Mouse (Mus musculus) intestine, postnatal 0 days (tissue): ENCODE data around the gene Tor1b. TPM values are rescaled to one million over a fixed set of nuclear protein-coding genes. Genes with fewer than 3 reads are reported as not detected.
"Not testable (repeated sequence)": the region's sequence is repeated elsewhere in the genome, so short reads cannot be mapped to it uniquely, and the experiment has no call there.

Experiments used
- ATAC-seq: fragments of 200-750 bp; cut with Nextera tagmentation; 2 replicates; pipeline ENCODE4 v1.8.0; 2017; ENCODE audit warnings: mild to moderate bottlenecking, moderate TSS enrichment, moderate library complexity
- H3K27ac ChIP-seq: fragments of 300-500 bp; sonication (generic); 2 replicates; pipeline ENCODE4 v1.5.1; 2014; ENCODE audit warnings: mild to moderate bottlenecking, low read depth, low read length, moderate library complexity
- H3K27me3 ChIP-seq: fragments of 300-500 bp; sonication (generic); replicated peaks from 2 replicates; pipeline ENCODE4 v1.6.1; 2014; ENCODE audit warnings: low read length, mixed read lengths; ENCODE audit not compliant: control insufficient read depth, insufficient read depth
- H3K36me3 ChIP-seq: fragments of 300-500 bp; sonication (generic); 2 replicates; pipeline ENCODE4 v1.6.1; 2014; ENCODE audit warnings: mild to moderate bottlenecking, moderate library complexity; ENCODE audit not compliant: control insufficient read depth, insufficient read depth
- H3K4me1 ChIP-seq: fragments of 300-500 bp; sonication (generic); replicated peaks from 2 replicates; pipeline ENCODE4 v1.6.1; 2014; ENCODE audit warnings: antibody characterized with exemption, low read length, mixed read lengths; ENCODE audit not compliant: control insufficient read depth, insufficient read depth
- H3K4me2 ChIP-seq: fragments of 300-500 bp; sonication (generic); replicated peaks from 2 replicates; pipeline ENCODE4 v1.6.1; 2014; ENCODE audit warnings: low read depth, mild to moderate bottlenecking, moderate library complexity
- H3K4me3 ChIP-seq: fragments of 300-500 bp; sonication (generic); 2 replicates; pipeline ENCODE4 v1.5.1; 2014; ENCODE audit warnings: low read depth, low read length
- H3K9ac ChIP-seq: fragments of 300-500 bp; sonication (generic); 2 replicates; pipeline ENCODE4 v1.6.1; 2014; ENCODE audit warnings: mild to moderate bottlenecking, low read depth, low read length
- H3K9me3 ChIP-seq: fragments of 300-500 bp; sonication (generic); 2 replicates; pipeline ENCODE4 v1.6.1; 2016; ENCODE audit warnings: mixed run types; ENCODE audit not compliant: control insufficient read depth
- CTCF ChIP-seq: sonication (generic); IDR thresholded peaks from 2 replicates; pipeline ENCODE4 v1.5.1; 2016; ENCODE audit warnings: low read depth, mild to moderate bottlenecking, control low read depth, antibody characterized with exemption, moderate library complexity
- WGBS: fragments of 180-500 bp; shearing (Covaris S2); extraction: QIAGEN DNeasy Blood & Tissue Kit; methylation state at CpG from one replicate; pipeline ENCODE4 v1.1.7; 2014; 5-methylcytosine and 5-hydroxymethylcytosine counted together
- polyA plus RNA-seq: library from polyadenylated mRNA; unstranded; fragments of >200 nt; fragmentation: Nextera tagmentation; extraction: Ambion mirVana; gene quantifications from 2 replicates; pipeline ENCODE4 v1.2.1, GENCODE M21; 2015

The Tor1b gene
- polyA plus RNA-seq, 1 experiment from 2014 or later, result 13.3 TPM

DNA sequence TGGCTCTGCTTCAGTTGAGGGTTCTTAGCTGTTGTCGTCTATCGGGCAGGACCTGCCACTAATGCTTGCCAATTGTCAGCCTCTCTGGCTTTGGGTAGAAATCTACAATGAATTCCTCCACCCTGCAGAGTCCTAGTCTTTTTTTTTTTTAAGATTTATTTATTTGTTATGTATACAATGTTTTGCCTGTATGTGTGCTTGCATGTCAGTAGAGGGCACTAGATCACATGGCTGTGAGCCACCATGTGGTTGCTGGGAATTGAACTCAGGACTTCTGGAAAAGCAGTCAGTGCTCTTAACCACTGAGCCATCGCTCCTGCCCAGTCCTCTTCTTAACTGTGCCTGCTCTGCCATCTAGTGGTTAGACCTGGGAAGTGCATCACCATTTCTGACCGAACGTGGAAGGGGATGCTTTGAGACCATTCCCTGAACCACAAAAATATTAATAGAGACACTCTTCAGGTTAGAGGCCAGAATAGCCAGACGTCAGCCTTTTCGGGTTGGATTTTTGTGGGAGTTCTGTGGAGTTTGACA is 18.8 kb upstream of the Tor1b start:
- Histone ChIP-seq H3K4me2 (no peak overlapping the region), H3K27ac (no peak overlapping the region), H3K4me3 (no peak overlapping the region), H3K27me3 (no peaks in the 10 kb centered on the region), H3K36me3 (no peaks in the 10 kb centered on the region), H3K9me3 (no peaks in the 10 kb centered on the region), H3K9ac (no peak overlapping the region), H3K4me1 (0 out of 2 replicates have a peak, but pooled peaks cover 4% of the 10 kb centered on the region)
- 21% methylated on average over 7 of the region's 7 CpGs for WGBS
- TF ChIP-seq CTCF, result peak; percentile 94
- ATAC-seq, result no peak

DNA sequence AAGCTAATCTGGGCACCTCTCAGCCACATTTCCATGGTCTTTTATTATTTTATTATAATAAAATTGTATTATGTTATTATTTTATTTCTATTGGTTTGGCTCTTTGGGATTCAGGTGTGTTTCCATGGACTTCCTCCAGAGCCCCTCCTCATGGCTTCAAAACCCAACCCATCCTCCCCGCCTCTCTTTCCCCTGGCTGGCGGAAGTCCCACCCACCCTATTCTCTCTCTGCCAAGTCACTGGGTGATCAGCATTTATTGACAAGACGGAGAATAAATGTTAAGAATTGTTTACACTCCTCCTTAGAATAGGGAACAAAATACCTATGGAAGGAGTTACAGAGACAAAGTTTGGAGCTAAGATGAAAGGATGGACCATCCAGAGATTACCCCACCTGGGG is 16.0 kb upstream of the Tor1b start:
- no peak for TF ChIP-seq CTCF
- Histone ChIP-seq H3K36me3 (no peaks in the 10 kb centered on the region), H3K4me3 (no peak overlapping the region), H3K27ac (no peak overlapping the region), H3K4me2 (no peak overlapping the region), H3K4me1 (no peaks in the 10 kb centered on the region), H3K9ac (no peak overlapping the region), H3K9me3 (no peaks in the 10 kb centered on the region), H3K27me3 (no peaks in the 10 kb centered on the region)
- WGBS, result 74% methylated on average over 3 of the region's 3 CpGs
- ATAC-seq, result no peak

DNA sequence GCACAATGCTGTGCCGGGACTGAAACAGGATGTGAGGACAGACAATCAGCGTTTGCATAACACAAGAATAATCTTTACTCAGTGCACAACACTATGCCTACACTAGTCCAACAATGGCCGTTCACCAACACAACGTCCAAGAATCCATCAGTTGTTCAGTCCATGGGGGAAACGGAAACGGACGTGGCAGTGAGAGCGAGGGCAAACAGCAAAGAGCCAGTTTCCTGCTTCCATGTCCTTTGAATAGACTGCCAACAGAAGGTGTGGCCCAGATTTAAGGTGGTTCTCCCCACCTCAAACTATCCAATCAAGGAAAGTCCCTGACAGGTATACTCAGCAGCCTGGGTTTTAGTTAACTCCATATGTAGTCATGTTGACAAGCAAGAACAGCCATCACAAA is 15.0 kb upstream of the Tor1b start:
- ATAC-seq, result no peak

DNA sequence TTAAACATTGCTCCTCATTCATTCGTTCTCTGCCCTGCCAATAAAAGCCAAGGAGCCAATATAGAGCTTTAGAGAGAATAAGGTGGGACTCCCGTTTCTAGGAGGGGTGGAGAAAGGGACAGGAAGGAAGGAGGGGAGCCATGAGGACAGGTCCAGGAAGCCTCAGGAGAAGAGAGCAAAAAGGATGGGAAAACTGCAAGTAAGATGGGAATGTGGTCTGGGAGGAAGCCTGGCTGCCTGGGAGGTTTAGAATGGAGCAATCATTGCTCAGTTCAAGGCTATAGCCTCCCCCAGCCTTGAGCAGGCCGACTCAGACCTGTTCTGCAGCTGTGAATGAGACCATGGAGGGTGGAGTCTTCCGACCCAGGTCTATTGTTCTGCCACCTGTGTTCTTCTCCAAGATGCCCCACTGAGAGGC is 14.2 kb upstream of the Tor1b start:
- Histone ChIP-seq H3K27me3 (no peaks in the 10 kb centered on the region), H3K4me3 (no peak overlapping the region), H3K9ac (no peak overlapping the region), H3K4me1 (no peaks in the 10 kb centered on the region), H3K27ac (no peak overlapping the region), H3K9me3 (no peaks in the 10 kb centered on the region), H3K36me3 (no peaks in the 10 kb centered on the region), H3K4me2 (no peak overlapping the region)
- ATAC-seq, result no peak
- TF ChIP-seq CTCF, result no peak
- 33% methylated on average over 4 of the region's 4 CpGs for WGBS

More for the DNA sequence above, 15.0 kb upstream of the Tor1b start:
- Histone ChIP-seq H3K27me3 (no peaks in the 10 kb centered on the region), H3K4me2 (no peak overlapping the region), H3K9ac (no peak overlapping the region), H3K36me3 (no peaks in the 10 kb centered on the region), H3K9me3 (no peaks in the 10 kb centered on the region), H3K4me1 (no peaks in the 10 kb centered on the region), H3K27ac (no peak overlapping the region), H3K4me3 (no peak overlapping the region)
- no peak for TF ChIP-seq CTCF
- 57% methylated on average over 8 of the region's 8 CpGs for WGBS

DNA sequence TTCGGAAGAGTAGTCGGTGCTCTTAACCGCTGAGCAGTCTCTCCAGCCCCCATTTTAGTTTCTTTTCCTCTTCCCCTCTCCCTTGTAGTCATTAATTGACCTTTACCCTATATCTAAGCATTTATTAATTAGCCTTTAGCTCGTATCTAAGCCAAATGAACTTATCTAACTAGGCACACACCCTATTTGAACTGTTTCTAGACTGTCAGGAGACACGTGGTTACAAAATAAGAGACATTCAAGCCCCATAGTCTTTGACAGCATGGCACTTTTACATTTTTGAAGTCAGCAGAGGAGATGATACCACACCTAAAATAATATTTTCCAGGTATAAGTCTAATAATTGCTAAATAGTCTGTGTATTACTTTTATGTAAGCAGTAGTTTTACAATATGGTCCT is 11.2 kb upstream of the Tor1b start:
- ATAC-seq, result no peak
- Histone ChIP-seq H3K9ac (no peak overlapping the region), H3K4me1 (no peaks in the 10 kb centered on the region), H3K4me2 (no peak overlapping the region), H3K27ac (no peak overlapping the region), H3K27me3 (no peaks in the 10 kb centered on the region), H3K9me3 (no peaks in the 10 kb centered on the region), H3K36me3 (no peaks in the 10 kb centered on the region), H3K4me3 (no peak overlapping the region)
- 70% methylated on average over 5 of the region's 5 CpGs for WGBS
- TF ChIP-seq CTCF, result no peak

DNA sequence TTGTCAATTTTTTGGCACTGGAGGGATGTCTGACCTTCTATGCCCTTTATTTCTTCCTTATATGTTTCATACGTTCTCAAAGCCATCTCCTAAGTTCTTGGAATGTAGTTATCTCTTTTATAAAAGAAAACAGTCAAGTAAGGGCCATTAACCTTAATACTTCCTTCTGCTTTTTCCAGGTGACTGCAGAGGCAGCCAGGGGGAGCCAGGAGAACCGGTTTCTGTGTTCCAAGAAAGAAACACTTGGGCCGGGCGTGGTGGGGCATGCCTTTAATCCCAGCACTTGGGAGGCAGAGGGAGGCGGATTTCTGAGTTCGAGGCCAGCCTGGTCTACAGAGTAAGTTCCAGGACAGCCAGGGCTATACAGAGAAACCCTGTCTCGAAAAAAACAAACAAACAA is 10.6 kb upstream of the Tor1b start:
- not testable (repeated sequence) for H3K4me1 ChIP-seq, H3K9me3 ChIP-seq, H3K9ac ChIP-seq, H3K27ac ChIP-seq, H3K4me3 ChIP-seq, ATAC-seq, H3K27me3 ChIP-seq, H3K36me3 ChIP-seq
- TF ChIP-seq CTCF, result peak; percentile 24; the same call in 1 of the 2 replicates
- 34% methylated on average over 7 of the region's 7 CpGs for WGBS
- peak overlapping the region; percentile 61 for H3K4me2 ChIP-seq

DNA sequence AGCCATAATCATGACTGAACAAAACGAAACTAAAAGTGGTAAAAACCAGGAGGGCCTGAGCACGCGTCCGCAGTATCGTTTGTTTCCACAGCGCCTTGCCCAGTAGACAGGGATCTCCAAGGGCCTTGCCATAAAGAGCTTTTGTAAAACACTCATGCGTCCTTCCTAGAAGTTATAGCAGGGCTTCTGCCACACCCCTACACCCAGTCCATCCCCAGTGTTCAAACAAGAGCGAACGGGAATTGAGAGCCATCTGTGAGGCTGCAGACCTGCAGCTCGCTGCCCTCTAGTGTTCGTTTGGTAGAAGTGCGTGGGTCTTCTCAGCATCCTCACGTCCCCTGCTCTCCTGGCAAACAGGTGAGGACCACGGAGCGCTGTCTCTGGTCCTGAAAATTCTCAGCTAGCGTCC is 10.2 kb upstream of the Tor1b start:
- Histone ChIP-seq H3K4me2 (peak overlapping the region; percentile 61), H3K4me1 (no peaks in the 10 kb centered on the region), H3K27me3 (no peaks in the 10 kb centered on the region), H3K27ac (no peak overlapping the region), H3K9me3 (no peaks in the 10 kb centered on the region), H3K9ac (no peak overlapping the region), H3K4me3 (peak overlapping the region; percentile 43), H3K36me3 (no peaks in the 10 kb centered on the region)
- WGBS, result 15% methylated on average over 16 of the region's 16 CpGs
- peak; percentile 70 for ATAC-seq
- TF ChIP-seq CTCF, result peak; percentile 96
